Mouse (Mus musculus) erythroblast, embryonic 14.5 days (primary cell): Measurements from ENCODE around the gene Fam228a. TPM values are rescaled to one million over a fixed set of nuclear protein-coding genes. Genes with fewer than 3 reads are reported as not detected.
"Not testable (repeated sequence)": the region's sequence is repeated elsewhere in the genome, so short reads cannot be mapped to it uniquely, and the experiment has no call there.

Source experiments
- H3K27me3 ChIP-seq: 2 replicates; pipeline ENCODE4 v1.6.1; 2012; ENCODE audit warnings: inconsistent platforms; ENCODE audit not compliant: control insufficient read depth
- H3K36me3 ChIP-seq: 2 replicates; pipeline ENCODE4 v1.6.1; 2012; ENCODE audit warnings: mild to moderate bottlenecking, inconsistent platforms; ENCODE audit not compliant: control insufficient read depth
- H3K4me1 ChIP-seq: 2 replicates; pipeline ENCODE4 v1.6.1; 2012; ENCODE audit warnings: inconsistent platforms; ENCODE audit not compliant: control insufficient read depth
- H3K4me3 ChIP-seq: replicated peaks from 2 replicates; pipeline ENCODE3; 2012; ENCODE audit warnings: moderate library complexity, mild to moderate bottlenecking, inconsistent platforms
- H3K9me3 ChIP-seq: 2 replicates; pipeline ENCODE4 v1.6.1; 2012; ENCODE audit warnings: low read length, inconsistent platforms, mixed read lengths; ENCODE audit not compliant: control insufficient read depth
- GATA1 ChIP-seq: IDR thresholded peaks from 2 replicates; pipeline ENCODE4 v1.6.1; 2012; ENCODE audit warnings: low read length, inconsistent platforms, mixed read lengths
- TAL1 ChIP-seq: IDR thresholded peaks from 3 replicates; pipeline ENCODE4 v1.6.1; 2012; ENCODE audit warnings: low read length, inconsistent platforms, mixed read lengths
- polyA plus RNA-seq: library from polyadenylated mRNA; stranded (reverse); fragments of >175 nt; gene quantifications from 2 replicates; pipeline ENCODE4 v1.2.3, GENCODE M21; 2012

Gene Fam228a
- polyA plus RNA-seq, result not detected in 2 replicates

DNA sequence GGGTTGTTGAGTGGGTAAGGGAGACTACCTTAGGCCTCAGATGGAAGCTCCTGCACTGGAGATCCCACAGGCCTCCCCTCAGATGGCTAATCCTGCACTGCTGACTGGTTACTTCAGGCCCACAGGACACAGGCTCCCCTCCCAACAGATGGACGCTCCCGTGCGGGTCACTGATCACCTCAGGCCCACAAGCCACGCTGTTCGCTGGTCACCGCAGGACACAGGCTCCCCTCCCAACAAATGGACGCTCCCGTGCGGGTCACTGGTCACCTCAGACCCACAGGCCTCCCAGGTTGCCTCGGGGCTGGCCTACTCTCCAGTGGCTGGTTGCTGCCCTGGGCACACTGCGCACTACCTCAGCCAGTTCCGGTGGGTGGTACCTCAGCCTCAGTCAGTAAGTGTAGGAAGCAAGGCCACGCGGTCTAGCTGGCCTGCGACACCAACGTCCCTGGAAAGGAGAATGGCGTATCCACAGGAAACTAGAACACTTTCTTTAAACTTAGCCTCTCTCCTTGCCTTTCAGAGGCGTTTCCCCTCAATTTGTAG lies at the start of gene Fam228a:
Fam228a (minus strand) TSS at position 400 of the 546 bp plus-strand sequence.
- no peak within 1 kb of the TSS for H3K4me3 ChIP-seq
- TF ChIP-seq TAL1, result no peak
- TF ChIP-seq GATA1, result no peak
- no peaks in the 10 kb centered on the region for H3K27me3 ChIP-seq
- H3K9me3 ChIP-seq, result no peaks in the 10 kb centered on the region
- no peaks in the 10 kb centered on the region for H3K4me1 ChIP-seq
- H3K36me3 ChIP-seq, result no peaks in the 10 kb centered on the region

DNA sequence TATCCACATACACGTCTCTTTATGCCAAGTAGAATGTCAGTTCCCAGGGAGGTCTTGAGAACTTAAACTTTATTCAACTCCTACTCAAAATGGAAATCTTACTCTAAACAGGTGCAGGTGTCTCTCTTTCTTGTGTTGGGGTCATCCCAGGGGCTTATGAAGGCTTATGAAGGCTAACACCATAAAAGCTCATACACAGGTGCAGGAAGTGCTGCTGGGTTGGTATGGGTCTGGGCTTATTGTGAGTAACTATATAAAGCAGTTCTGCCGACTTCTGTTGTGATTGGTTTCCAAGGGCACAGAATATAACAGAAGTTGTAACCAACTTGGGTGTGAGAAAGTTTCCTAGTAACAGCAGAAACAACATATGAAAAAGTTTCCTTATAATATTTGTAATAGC lies 46.2 kb upstream of the Fam228a start:
- Histone ChIP-seq H3K9me3 (no peaks in the 10 kb centered on the region), H3K36me3 (no peaks in the 10 kb centered on the region), H3K4me3 (no peak overlapping the region), H3K4me1 (no peaks in the 10 kb centered on the region), H3K27me3 (no peaks in the 10 kb centered on the region)
- no peak for TF ChIP-seq TAL1
- TF ChIP-seq GATA1, result no peak

DNA sequence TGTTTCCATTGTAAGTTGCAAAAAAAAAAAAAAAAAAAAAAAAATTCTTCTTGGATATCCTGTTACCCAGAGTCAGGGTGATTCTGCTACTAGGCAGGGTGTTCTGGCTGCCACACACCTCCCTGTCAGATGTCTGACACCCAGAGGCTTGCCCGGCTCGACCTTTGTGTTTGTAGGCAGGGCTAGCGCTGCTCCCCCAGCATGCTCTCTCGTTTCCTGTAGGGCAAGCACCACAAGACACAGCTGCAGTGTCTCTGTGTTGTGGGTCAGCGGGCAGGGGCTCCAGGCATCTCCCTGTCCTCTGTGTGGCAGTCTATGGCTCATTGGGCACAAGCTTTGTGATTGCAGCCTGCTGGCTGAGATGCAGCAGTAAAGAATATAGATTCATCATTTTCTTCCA lies 45.4 kb upstream of the Fam228a start:
- Histone ChIP-seq H3K9me3 (no peaks in the 10 kb centered on the region), H3K4me1 (no peaks in the 10 kb centered on the region), H3K36me3 (no peaks in the 10 kb centered on the region), H3K27me3 (no peaks in the 10 kb centered on the region), H3K4me3 (no peak overlapping the region)
- TF ChIP-seq GATA1, result no peak
- TF ChIP-seq TAL1, result no peak

- not testable (repeated sequence) for H3K36me3 ChIP-seq, H3K4me1 ChIP-seq, H3K4me3 ChIP-seq, H3K27me3 ChIP-seq, H3K9me3 ChIP-seq
These were observed 43.6 kb upstream of the Fam228a start for GRCm38 (mm10) chr12:4781725-4782404.

GRCm38 (mm10) chr12:4781270-4781669 lies 43.0 kb upstream of the Fam228a start:
- no peaks in the 10 kb centered on the region for H3K4me1 ChIP-seq
- no peaks in the 10 kb centered on the region for H3K27me3 ChIP-seq
- no peaks in the 10 kb centered on the region for H3K9me3 ChIP-seq
- H3K36me3 ChIP-seq, result no peaks in the 10 kb centered on the region
- H3K4me3 ChIP-seq, result no peak overlapping the region
- TF ChIP-seq TAL1, result no peak
- no peak for TF ChIP-seq GATA1

GRCm38 (mm10) chr12:4780245-4780644 lies 42.0 kb upstream of the Fam228a start:
- Histone ChIP-seq H3K9me3 (no peaks in the 10 kb centered on the region), H3K36me3 (no peaks in the 10 kb centered on the region), H3K4me3 (no peak overlapping the region), H3K4me1 (peaks cover 5% of the 10 kb centered on the region), H3K27me3 (no peaks in the 10 kb centered on the region)
- TF ChIP-seq GATA1 (no peak), TAL1 (no peak)

DNA sequence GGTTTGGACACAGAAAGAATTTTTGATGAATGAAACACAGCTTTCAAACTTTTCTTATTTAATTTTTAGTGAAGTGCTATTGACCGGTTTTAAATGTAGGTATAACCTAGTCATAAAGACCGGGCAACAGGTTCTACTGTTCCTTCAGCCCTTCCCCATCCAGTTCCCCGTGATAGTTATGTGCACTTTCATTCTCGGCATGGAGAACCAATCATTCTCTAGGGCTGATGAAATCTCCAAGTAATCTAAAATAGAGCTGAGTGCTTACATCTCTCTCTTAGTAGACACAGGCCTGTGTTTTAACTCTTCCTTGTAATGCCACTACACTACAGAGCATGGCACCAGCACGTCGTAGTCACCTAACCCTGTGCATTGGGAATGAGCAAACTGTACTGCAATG lies 39.5 kb upstream of the Fam228a start:
- no peaks in the 10 kb centered on the region for H3K27me3 ChIP-seq
- no peaks in the 10 kb centered on the region for H3K9me3 ChIP-seq
- H3K36me3 ChIP-seq, result no peaks in the 10 kb centered on the region
- TF ChIP-seq TAL1 (no peak), GATA1 (no peak)
- peaks cover 12% of the 10 kb centered on the region for H3K4me1 ChIP-seq
- no peak overlapping the region for H3K4me3 ChIP-seq

DNA sequence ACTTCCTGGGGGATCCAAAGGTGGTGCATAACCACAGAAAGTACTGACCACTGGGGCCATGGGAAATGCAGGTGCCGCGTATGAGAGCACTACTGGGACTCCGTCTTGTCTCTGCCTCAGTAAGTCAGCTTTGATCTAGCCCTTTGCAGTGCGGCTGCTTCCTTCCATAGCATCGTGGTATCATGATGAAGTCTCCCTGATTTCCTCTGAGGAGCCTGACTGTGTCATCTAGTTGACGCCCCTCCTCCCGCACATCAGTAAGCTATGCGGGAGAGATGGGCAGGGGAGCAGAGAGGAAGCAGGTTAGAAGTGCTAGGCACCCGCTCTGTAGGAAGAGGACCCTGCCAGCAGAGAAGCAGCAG lies 37.3 kb upstream of the Fam228a start:
- H3K27me3 ChIP-seq, result no peaks in the 10 kb centered on the region
- peaks cover 12% of the 10 kb centered on the region for H3K4me1 ChIP-seq
- no peaks in the 10 kb centered on the region for H3K9me3 ChIP-seq
- TF ChIP-seq TAL1 (no peak), GATA1 (no peak)
- H3K36me3 ChIP-seq, result no peaks in the 10 kb centered on the region
- H3K4me3 ChIP-seq, result no peak overlapping the region

DNA sequence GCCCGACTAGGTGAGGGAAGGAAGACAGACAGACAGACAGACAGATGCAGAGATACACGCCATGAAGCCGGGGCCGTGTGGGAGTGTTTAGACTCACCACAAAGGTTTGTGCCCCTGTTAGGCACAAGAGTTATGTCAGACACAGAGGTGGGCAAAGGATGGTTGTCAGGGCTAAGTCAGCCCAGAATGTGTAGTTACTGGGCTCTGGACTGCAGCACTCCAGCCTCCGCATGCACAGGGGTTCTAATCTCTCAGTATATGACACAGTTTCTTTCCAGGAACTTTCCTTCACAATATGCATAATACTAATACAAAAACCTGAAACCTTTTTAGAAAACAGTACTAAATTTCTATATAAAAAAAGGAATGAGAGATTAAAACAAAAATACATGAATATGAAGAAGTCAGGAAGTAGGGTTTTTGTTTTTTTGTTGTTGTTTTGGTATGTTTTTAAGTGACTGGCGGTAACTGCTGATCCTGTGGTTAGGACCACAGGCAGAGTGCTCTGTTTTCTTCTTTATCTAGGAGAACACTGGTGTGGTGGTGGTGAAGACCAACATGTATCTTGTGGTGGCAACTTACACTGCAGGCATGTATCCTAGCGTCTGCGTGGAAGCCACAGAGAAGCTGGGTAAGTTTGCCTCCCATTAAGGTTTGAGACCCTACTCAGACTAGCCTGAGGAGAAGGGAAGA lies 36.8 kb upstream of the Fam228a start:
- TF ChIP-seq TAL1, result no peak
- TF ChIP-seq GATA1, result no peak
- Histone ChIP-seq H3K9me3 (no peaks in the 10 kb centered on the region), H3K4me3 (no peak overlapping the region), H3K27me3 (no peaks in the 10 kb centered on the region), H3K36me3 (no peaks in the 10 kb centered on the region), H3K4me1 (peaks cover 12% of the 10 kb centered on the region)

GRCm38 (mm10) chr12:4769333-4769723 lies 31.1 kb upstream of the Fam228a start:
- Histone ChIP-seq H3K9me3 (no peaks in the 10 kb centered on the region), H3K4me1 (peaks cover 13% of the 10 kb centered on the region), H3K4me3 (peak overlapping the region; percentile 87), H3K27me3 (no peaks in the 10 kb centered on the region), H3K36me3 (no peaks in the 10 kb centered on the region)
- TF ChIP-seq GATA1, result no peak
- TF ChIP-seq TAL1, result no peak
